Mouse (Mus musculus) cerebellum, postnatal 4 days (tissue): ENCODE results near the gene Mrgpra6.

ENCODE experiments used
- DNase-seq, 2 experiments: peaks; one replicate each; pipeline ENCODE4 v3.0.0; 2022; ENCODE audit warnings: low spot score in 2 of 2, mixed read lengths in 1 of 2

The Mrgpra6 gene

DNA sequence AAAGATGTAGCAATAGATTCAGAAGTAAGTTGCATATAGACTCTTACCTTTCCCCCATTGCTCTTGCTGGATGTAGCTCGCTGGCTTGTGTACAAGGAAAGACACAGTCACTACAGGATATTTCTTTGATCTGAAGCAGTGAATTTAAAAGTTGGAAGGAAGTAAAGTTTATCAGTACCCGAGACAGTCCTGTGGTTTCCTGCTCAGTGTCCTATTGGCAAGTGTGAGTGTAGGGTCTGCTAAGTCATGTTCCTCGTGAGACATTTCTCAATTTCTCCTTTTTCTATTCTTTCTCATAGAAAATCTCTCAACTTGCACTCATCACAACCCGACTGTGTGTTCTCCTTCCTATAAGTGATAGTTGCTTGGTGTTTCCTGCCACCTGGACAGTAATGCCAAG lies at the start of gene Mrgpra6:
Mrgpra6 (minus strand) TSS at position 91 of the 400 bp plus-strand sequence.
- DNase-seq = no peak

DNA sequence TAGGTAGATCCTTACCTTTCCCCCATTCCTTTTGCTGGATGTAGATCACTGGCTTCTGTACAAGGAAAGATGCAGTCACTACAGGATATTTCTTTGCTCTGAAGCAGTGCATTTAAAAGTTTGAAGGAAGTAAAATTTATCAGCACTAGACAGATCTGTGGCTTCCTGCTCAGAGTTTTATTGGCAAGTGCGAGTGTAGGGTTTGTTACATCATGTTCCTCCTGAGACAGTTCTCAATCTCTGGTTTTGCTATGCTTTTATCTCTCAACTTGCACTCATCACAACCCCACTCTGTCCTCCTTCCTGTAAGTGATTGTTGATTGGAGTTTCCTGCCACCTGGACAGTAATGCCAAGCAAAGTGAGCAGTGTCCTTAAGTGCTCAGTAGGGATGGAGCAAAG lies 48.0 kb upstream of the Mrgpra6 start, which contains the start of gene Mrgpra9:
Mrgpra9 (minus strand) TSS at position 79 of the 400 bp plus-strand sequence.
- DNase-seq = no peak

DNA sequence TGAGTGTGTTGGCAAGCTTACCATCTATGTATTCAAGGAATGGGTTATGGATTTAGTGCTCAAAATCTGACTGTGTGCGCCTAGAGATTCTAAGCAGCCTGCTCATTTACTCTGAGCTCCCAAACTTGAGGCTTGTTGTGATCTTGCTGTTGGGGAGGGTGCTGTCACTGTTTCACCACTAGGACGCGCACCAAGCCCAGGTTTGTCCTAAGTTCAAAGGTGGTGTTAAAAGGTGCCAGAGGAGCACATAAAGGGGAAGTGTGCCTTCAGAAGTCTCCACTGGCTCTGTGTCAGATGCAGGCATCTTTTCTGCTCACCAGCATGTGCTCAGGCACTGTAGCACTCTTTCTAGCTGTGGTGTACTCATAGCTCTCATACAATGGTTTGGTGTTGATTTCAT lies 39.9 kb upstream of the Mrgpra6 start:
- no peak for DNase-seq

DNA sequence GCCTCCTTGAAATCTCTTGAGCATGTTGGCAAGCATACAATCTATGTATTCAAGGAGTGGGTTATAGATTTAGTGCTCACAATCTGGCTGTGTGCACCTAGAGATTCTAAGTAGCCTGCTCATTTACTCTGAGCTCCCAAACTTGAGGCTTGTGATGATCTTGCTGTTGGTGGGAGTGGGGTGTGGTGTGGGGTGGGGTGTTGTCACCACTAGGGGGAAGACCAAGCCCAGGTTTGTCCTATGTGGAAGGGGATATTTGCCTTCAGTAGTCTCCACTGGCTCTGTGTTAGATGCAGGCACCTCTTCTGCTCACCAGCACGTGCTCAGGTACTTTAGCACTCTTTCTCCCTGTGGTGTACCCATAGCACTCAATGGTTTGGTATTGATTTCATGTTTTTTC lies 9.4 kb downstream of the Mrgpra6 start:
- no peak for DNase-seq

DNA sequence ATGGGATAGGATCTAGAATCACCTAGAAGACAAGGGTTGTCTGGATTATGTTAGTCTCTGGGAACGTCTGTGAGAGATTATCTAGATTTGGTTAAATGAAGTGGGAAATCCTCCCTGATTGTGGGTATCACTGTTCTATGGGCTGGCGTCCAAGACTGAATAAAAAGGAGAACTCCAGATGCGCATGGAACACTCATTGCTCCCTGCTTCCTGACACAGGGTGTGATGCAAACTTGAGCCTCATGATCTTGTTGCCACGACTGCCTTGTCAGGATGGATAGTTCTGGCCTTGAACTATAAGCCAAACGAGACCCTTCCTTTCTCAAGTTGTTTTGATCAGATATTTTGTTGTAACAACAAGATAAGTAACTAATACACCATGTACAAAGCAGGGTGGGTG lies 33.9 kb downstream of the Mrgpra6 start:
- DNase-seq = no peak

DNA sequence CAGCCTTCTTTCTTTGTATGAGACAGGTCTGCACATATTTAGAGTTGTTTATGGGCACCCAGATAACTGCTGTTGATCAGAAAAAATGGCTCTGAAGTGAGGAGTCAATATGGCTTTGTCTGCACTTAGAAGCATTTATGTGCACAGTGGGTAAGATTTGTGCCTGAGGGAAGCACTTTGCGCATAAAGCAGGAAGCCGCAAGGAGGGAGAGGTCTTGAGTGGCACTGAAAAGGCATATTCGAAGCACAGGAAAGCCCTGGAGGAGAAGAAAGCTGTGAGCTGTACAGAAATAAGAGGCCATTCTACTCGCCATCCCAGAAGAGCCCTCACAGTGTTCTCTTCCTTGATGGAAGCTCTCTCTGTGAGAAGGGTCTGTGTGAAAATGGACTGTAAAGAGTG lies 39.7 kb downstream of the Mrgpra6 start:
- DNase-seq = no peak

DNA sequence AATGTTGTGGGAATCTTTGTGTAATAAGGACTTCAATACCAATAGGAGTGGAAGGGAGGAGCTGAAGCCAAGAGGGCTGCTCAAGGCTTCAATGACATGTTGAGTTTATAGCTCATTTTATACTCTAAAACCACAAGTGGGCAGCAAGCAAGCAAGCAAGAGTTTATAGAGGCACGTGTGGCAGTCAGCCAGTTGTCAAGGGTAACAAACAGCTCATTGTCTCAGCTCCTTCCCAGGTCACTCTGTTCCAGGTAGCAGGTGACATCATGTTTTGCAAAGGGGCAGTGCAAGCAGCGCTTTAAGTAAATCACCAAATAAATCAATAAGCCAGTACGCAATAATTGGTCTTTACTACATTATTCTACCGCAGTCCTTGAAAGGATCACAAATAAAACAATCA lies 41.5 kb downstream of the Mrgpra6 start:
- DNase-seq = no peak

DNA sequence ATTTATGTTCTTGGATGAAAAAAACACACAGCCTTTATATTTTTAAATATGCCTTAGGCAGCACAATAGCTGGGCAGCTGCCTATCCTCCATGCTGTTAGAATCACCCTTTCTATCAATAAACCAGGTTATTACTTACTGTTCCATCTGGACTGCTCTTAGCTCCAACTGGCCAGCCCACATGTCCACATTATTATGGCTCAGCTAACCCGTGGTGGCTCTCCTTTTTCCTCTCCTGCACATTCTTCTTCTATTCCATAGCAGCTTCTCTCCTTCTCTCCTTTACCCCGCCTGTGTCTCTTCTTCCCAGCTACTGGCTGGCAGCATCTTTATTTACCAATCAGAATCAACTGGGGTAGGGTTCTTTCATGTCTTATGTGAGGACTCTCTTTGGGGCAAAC lies 46.3 kb downstream of the Mrgpra6 start:
- no peak for DNase-seq

DNA sequence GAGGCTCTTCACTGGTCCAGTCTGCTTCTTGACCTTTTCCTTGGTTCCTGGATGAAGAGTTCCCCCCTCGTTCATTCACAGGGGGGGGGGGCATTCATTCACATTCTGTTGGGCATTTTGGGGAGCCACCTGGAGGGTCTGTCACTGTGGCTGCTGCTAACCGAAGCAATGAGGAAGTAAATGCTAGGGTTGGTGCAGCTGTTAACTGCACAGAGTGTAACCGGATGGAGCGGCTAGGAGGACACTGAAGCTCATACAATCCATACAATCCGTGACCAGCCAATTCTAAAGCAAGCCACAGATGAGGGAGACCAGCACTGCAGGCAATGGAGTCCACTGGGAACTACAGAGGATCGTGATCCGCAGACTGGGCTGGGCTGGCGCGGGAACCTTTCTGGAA lies 47.0 kb downstream of the Mrgpra6 start:
- no peak for DNase-seq

DNA sequence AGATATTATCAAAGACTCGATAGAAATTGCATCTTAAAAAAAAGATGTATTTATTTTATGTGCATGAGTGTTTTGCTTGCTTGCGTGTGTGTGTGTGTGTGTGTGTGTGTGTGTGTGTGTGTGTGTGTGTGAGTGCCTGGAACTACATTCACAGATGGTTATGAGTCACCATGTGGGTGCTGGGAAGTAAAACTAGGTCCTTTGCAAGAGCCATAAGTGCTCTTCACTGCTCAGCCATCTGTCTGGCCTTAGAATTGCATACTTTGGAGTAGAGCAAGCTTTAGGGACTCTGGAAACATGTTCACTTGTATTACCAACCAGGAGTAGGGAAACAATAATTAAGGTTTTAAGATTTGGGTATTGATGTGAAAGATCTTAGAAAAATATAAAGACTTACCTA lies 48.9 kb downstream of the Mrgpra6 start:
- no peak for DNase-seq

DNA sequence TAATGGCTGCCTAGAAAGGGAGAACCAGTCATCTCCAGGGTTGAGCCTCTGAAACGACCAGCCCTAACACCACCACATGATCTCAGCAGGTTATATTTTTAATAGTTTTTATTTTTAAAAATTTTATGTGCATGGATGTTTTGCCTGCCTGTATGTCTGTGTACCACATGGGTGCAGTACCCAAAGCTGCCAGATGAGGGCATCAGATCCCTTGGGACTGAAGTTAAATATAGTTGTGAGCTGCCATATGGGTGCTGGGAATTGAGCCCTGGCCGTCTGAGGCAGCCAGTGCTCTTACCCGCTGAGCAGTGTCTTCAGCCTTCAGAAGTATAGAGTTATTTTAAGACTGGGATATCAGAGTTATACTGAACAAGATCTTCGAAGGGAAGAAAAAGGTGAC lies 49.3 kb downstream of the Mrgpra6 start:
- DNase-seq = no peak

DNA sequence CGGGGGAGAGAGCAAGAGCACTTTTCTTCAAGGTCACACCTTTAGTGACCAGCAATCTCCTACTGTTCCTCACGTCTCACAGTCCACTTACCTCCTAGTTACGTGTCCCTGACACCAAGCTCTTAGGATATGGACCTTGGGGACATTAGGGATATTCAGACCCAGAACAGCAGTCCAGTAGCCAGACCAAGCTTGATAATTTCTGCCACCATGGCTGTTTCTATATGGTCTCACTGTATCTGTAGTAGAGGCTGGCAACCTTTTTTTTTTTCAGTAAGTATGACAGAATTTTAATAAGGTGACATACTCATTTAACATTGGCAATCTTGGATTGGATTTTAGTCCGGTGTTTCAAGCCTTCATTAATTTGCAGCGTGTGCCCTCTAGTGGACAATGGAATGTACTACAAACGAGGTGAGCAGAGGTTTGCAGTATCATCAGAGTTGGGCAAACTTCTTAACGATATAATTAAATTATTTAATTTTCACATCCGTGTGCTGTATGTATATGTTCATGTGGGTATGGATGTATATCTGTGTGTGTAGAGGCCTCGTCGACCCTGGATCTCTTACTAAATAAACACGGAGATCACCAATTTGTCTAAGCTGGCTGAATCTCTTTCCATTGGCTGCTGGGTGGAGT lies 54.2 kb downstream of the Mrgpra6 start:
- peak in 1 of 2 experiments; percentile 34 for DNase-seq

DNA sequence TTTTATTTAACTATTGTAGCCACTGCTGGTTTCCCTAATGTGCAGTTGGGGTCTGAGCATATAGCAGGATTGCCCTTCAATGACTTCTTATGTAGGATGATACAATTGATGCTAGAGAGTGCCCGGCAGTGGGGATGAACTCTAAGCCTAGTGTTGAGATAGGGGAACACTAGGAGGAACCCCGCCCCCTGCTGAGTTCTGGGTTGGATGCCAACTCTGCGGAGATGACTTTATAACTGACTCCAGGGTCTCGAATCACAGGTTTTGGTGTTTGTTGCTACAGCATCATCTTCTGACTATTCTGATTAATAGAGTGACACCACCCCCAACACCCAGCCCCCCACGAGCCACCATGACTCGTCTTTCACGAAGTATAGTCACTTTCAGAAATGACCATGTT lies 56.4 kb downstream of the Mrgpra6 start:
- no peak for DNase-seq

DNA sequence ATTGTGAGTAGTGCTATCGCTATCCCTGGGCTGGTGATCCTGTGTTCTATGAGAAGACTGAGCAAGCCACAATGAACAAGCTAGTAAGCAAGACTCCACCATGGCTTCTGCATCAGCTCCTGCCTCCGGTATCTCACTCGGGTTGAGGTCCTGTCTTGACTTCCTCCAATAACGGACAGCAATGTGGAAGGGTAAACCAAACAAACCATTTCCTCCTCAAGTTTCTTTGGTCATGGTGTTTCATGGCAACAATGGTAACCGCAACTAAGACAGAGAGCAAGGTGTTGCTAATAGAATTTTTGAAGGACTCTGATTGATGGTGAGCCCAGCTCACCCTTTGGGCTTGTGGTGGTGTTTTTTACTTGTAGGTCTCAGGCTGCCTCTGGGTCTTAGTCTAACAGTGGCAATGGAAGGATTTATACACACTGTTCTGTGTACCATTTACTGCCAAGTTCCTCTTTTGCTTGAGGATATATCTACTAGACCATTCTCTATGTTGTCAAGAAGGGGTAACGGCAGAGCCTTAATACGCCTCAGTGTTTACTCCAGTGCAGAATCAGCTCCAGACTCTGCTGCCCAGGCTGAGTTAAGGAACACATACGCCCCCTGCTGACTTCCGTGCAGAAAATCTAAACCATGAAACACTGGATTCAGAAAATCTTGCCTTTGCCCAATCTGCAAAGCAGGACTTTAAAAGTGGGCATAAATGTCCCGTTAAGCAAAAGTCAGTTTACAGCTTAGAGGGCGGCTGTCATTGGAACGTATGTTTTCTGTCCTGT lies 58.5 kb downstream of the Mrgpra6 start:
- peak in 1 of 2 experiments; percentile 33 for DNase-seq

DNA sequence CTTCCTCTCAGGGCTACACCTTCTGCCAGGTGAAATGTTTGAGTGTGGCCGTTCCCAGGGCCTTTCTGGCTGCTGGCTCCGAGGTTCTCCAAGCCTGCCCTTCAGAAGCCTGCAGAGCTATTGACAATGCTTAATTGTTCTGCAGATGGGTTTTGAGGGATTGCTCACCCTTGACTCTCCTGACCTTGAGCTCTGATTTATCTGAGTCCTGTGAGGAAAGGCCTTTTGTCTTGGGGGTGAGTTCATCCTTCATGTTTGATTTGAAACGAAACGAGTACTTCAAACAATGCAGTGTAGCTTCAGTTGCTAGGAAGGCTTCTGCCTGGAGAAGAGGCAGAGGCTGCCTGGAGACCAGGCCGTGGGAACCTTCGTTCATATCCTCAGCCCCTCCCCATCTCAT lies 60.4 kb downstream of the Mrgpra6 start:
- DNase-seq = no peak

DNA sequence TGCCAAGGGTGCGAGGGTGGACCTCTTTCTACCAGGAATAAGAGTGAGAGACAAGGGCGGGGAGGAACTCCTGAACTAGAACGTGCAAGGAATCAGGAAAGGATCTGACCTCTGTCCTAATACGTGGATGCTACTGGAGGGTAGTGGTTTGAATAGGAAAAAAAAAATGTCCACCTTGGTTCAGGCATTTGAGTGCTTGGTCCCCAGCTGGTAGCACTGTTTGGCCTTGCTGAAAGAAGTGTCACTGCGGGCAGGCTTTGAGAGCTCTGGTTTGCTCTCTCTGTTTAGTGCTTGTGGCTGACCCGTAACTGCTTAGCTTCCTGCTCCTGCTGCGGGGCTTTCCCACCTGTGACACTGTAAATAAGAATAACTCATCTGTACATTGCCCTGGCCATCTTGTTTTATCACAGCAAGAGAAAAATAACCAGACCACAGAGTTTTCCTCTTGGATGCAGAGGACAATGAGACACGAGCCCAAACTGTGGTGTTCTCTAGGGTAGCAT lies 64.8 kb downstream of the Mrgpra6 start:
- DNase-seq = no peak
